Mouse (Mus musculus) MEL (cell line): Measurements from ENCODE around the gene B830017H08Rik.

ENCODE experiments used
- CTCF ChIP-seq, 3 experiments: IDR thresholded peaks in 2 of 3; conservative IDR thresholded peaks in 1 of 3; 2 replicates each; pipeline ENCODE4 v1.5.1; 2011 to 2012; ENCODE audit warnings: low read length in 3 of 3, low read depth in 2 of 3, mild to moderate bottlenecking in 2 of 3, improper control_type of control experiment in 1 of 3, inconsistent platforms in 1 of 3, mixed read lengths in 1 of 3, moderate library complexity in 1 of 3; ENCODE audit not compliant: control insufficient read depth in 1 of 3, insufficient read depth in 1 of 3, poor library complexity in 1 of 3, severe bottlenecking in 1 of 3
- E2F4 ChIP-seq: IDR thresholded peaks from 2 replicates; pipeline ENCODE4 v1.6.1; 2011; ENCODE audit warnings: low read depth, low read length, improper control_type of control experiment, borderline replicate concordance
- JUND ChIP-seq: IDR thresholded peaks from 2 replicates; pipeline ENCODE4 v1.6.1; 2011; ENCODE audit warnings: low read depth, mild to moderate bottlenecking, improper control_type of control experiment, low read length
- MAX ChIP-seq: IDR thresholded peaks from 2 replicates; pipeline ENCODE4 v1.6.1; 2011; ENCODE audit warnings: low read length, improper control_type of control experiment
- MYB ChIP-seq: IDR thresholded peaks from 2 replicates; pipeline ENCODE4 v1.6.1; 2011; ENCODE audit warnings: mild to moderate bottlenecking, low read depth, low read length, improper control_type of control experiment
- MYC ChIP-seq: IDR thresholded peaks from 2 replicates; pipeline ENCODE4 v1.6.1; 2011; ENCODE audit warnings: low read depth, mild to moderate bottlenecking, low read length, improper control_type of control experiment, moderate library complexity
- POLR2A ChIP-seq, 2 experiments: IDR thresholded peaks; 2 replicates each; pipeline ENCODE4 v1.6.1; 2011 to 2012; ENCODE audit warnings: low read length in 2 of 2, mild to moderate bottlenecking in 2 of 2, control low read depth in 1 of 2, improper control_type of control experiment in 1 of 2, low read depth in 1 of 2, moderate library complexity in 1 of 2; ENCODE audit not compliant: control insufficient read depth in 1 of 2, insufficient read depth in 1 of 2, poor library complexity in 1 of 2
- RAD21 ChIP-seq: IDR thresholded peaks from 2 replicates; pipeline ENCODE4 v1.6.1; 2011; ENCODE audit warnings: mild to moderate bottlenecking, low read depth, low read length, improper control_type of control experiment
- TCF12 ChIP-seq: IDR thresholded peaks from 2 replicates; pipeline ENCODE4 v1.6.1; 2014; ENCODE audit warnings: low read depth, mild to moderate bottlenecking, inconsistent platforms, low read length, improper control_type of control experiment, moderate library complexity
- ZKSCAN1 ChIP-seq: IDR thresholded peaks from 2 replicates; pipeline ENCODE4 v1.6.1; 2012; ENCODE audit warnings: low read depth, mild to moderate bottlenecking, inconsistent platforms, low read length, improper control_type of control experiment, moderate library complexity

DNA sequence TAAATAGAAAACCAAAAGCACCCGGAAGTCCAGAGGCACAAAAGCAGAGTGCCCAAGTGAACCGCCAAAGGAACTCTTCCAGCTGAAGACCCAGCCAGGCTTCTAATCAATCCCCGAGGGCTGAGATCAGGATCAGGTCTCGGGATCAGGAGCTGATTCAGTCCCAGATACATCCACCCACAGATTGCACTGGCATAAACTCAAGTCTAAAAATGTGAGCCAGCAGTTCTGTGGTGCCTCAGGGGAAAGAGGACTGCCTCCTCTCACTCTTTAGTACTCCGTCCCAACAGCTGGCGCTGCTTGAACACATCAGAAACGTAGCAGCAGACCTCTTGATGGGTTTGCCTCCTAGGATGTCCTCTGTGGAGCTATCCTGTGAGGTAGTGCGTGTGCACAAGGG lies 16.4 kb upstream of the B830017H08Rik start:
- TF ChIP-seq POLR2A (IDR thresholded peaks at IDR 0.05; ENCODE audit: control insufficient read depth in 1 of 2, insufficient read depth in 1 of 2, low read depth in 1 of 2, low read length in 2 of 2, poor library complexity in 1 of 2): no peak
- TF ChIP-seq JUND: no peak
- TF ChIP-seq CTCF (IDR thresholded peaks at IDR 0.05 in 2 of 3, conservative IDR thresholded peaks at IDR 0.05 in 1 of 3; ENCODE audit: control insufficient read depth in 1 of 3, insufficient read depth in 1 of 3, low read depth in 2 of 3, low read length in 3 of 3, poor library complexity in 1 of 3, severe bottlenecking in 1 of 3): no peak
- TF ChIP-seq TCF12: no peak
- no peak for TF ChIP-seq MYC
- no peak for TF ChIP-seq E2F4
- no peak for TF ChIP-seq ZKSCAN1
- TF ChIP-seq RAD21: no peak
- TF ChIP-seq MAX: no peak
- no peak for TF ChIP-seq MYB
